18 mouse cellular contexts compared by ENCODE assay signal in the genomic region with DNA sequence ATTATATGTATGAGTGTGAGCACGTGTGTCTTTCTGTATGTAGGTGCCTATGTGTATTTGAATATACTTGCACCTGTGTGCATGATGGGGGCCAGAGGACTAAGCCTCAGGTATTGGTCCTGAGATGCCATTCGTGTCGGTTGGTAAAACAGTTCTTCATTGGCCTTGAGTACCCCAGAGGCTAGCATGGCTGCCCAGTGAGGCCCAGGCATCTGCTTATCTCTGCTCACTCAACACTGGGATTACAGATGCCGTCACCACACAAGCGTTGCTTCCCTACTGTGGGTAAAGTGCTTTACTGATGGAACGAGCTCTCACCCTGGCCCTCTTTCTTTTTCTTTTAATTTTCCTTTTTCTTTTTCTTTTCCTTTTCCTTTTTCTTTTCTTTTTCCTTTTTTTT.
"Had no signal": no experiment of that assay in that cellular context is flagged by ENCODE, and none has a peak within 500 bp of the region (broad histone marks: within the 10 kb centered on the region; RNA-seq: fewer than 3 reads in every experiment).

No protein-coding gene starts in this region.

- H3K4me2 ChIP-seq: lung, embryonic 14.5 days; midbrain, embryonic 13.5 days; midbrain, embryonic 15.5 days; neural tube, embryonic 13.5 days; neural tube, embryonic 15.5 days had no signal

- H3K27ac ChIP-seq: midbrain, embryonic 10.5 days; midbrain, embryonic 13.5 days; midbrain, embryonic 15.5 days; neural tube, embryonic 13.5 days; neural tube, embryonic 15.5 days had no signal

- H3K9ac ChIP-seq: lung, embryonic 14.5 days; midbrain, embryonic 13.5 days; midbrain, embryonic 15.5 days; neural tube, embryonic 13.5 days; neural tube, embryonic 15.5 days had no signal

- H3K27me3 ChIP-seq: neural tube, embryonic 15.5 days had no signal

- H3K9me3 ChIP-seq: midbrain, embryonic 10.5 days; midbrain, embryonic 13.5 days; midbrain, embryonic 15.5 days; neural tube, embryonic 13.5 days; neural tube, embryonic 15.5 days had no signal

- H3K4me1 ChIP-seq: midbrain, embryonic 10.5 days had no signal

- DNase-seq: lung, adult 18-20 months; lung, embryonic 14.5 days; lung, postnatal 10 days; lung, postnatal 4 days; retina, postnatal 1 day; right cerebral cortex, adult 18-20 months; right cerebral cortex, postnatal 25 days; right cerebral cortex, postnatal 4 days; spleen, adult 18-20 months; thymus, adult 18-20 months; thymus, postnatal 14 days; thymus, postnatal 36 days had no signal

- ATAC-seq: midbrain, embryonic 13.5 days; midbrain, embryonic 15.5 days had no signal

- H3K4me3 ChIP-seq: midbrain, embryonic 10.5 days; midbrain, embryonic 13.5 days; midbrain, embryonic 15.5 days; myocyte; neural tube, embryonic 13.5 days; neural tube, embryonic 15.5 days had no signal

- H3K36me3 ChIP-seq: midbrain, embryonic 10.5 days; midbrain, embryonic 13.5 days; midbrain, embryonic 15.5 days; neural tube, embryonic 13.5 days; neural tube, embryonic 15.5 days had no signal
